Mouse (Mus musculus): ENCODE measurements around the gene Olfr1484.
"Not testable (repeated sequence)": the region's sequence is repeated elsewhere in the genome, so short reads cannot be mapped to it uniquely, and the experiment has no call there.

Olfr1484 gene

DNA sequence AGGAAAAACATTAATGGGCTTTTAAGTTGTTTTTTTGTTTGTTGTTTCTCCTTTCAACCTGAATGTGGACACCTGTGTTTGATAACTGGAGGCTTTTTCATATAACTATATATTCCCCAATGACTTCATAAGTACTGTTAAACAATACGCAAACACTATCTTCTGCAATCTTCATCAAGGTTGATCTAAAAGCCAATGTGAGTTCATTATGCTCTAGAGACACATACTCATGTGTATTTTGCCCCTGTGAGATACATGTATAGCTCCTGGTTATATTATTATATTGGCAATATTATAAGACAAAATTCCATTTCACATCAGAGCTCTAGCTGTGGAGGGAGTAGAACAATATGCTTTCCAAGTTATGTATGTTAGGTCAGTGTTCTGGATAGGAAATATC lies at the start of gene Olfr1484:
Gene Olfr1484, plus strand, starts transcription at position 301 of the 400 bp plus-strand sequence.
- in situ Hi-C loops (cut with MboI, MseI) = no loop called here

DNA sequence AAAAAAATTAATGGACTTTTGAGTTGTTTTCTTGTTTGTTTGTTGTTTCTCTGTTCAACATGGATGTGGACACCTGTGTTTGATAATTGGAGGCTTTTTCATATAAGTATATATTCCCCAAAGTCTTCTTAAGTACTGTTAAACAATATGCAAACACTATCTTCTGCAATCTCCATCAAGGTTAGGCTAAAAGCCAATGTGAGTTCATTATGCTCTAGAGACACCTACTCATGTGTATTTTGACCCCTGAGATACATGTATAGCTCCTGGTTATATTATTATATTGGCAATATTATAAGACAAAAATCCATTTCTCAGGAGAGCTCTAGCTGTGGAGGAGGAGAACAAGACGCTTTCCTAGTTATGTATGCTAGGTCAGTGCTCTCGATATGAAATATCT lies 33.8 kb downstream of the Olfr1484 start, which contains the start of gene Olfr1487:
Gene Olfr1487, plus strand, starts transcription at position 301 of the 400 bp plus-strand sequence.
- in situ Hi-C loops (cut with MboI, MseI) = not testable (repeated sequence)

GRCm38 (mm10) chr19:13631321-13631720 lies 48.0 kb downstream of the Olfr1484 start, which contains the start of gene Olfr1489:
TSS of gene Olfr1489 (plus strand) at chr19:13631621.
- in situ Hi-C loops (cut with MboI, MseI) = no loop called here

Data from T-helper 2 cell (primary cell).